Mouse (Mus musculus): ENCODE measurements at regions not wholly inside any gene's neighbourhood (a gene's known extent, or its start where the extent isn't known, plus 50 kb on each side); places are given as distances from the start of the nearest gene placed in this dataset.
A peak's percentile ranks its signal among the peaks of the same experiment; 100 is the strongest.

DNA sequence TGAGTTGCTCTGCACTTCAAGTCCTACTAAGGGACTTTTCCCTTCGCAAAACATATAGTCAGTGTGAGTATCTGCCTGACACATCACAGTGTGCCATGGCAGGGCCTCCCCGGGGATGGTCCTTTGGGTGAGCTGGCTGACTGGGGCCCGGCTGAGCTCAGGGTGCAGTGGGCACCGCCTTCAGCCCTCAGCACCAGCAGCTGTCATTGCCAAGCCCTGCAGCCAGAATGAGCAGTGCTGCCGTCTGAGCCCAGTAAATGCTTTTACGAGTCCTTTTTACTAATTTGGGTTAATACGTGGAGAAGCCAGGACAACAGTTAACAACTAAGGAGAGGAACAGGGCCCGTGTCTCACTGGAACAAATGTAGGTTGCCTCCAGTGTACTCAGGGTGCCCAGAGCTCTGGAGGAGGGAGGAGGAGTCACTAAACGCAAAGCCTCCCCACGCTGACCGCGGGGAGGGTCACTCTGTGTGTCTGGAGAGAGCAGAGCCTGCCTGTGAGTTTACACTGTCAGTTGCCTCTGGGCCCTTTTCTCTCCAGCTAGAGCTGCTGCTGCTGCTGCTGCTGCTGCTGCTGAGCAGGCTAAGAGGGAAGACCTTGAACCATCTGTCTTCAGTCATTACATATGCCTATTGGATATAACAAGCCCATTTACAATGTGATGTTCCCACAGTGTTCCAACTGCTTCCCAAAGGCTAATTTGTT lies 60.1 kb upstream of the Vps8 start:
- H3K36me3 ChIP-seq (ENCODE audit: insufficient read depth, low read length): no peaks in the 10 kb centered on the region
- TF ChIP-seq CTCF (IDR thresholded peaks at IDR 0.05; ENCODE audit: low read depth): no peak
- no peak overlapping the region for H3K4me3 ChIP-seq (replicated peaks; ENCODE audit: low read depth, low read length)
- H3K9me3 ChIP-seq (replicated peaks; ENCODE audit: low read length): no peaks in the 10 kb centered on the region
- no peak overlapping the region for H3K9ac ChIP-seq (ENCODE audit: low read depth, low read length)
- no peaks in the 10 kb centered on the region for H3K4me1 ChIP-seq (replicated peaks; ENCODE audit: insufficient read depth, low read length)
- no peak for DNase-seq (ENCODE audit: low spot score)
- no peak for ATAC-seq (replicated peaks; ENCODE audit: low FRiP score, low read depth)
- no peak overlapping the region for H3K27ac ChIP-seq
- H3K27me3 ChIP-seq (ENCODE audit: insufficient read depth, low read length): no peaks in the 10 kb centered on the region
- 47% methylated on average over 12 of the region's 12 CpGs for WGBS
- no peak overlapping the region for H3K4me2 ChIP-seq (ENCODE audit: low read length)

GRCm38 (mm10) chr16:21364885-21365284 lies 58.0 kb upstream of the Vps8 start:
- no peak for TF ChIP-seq CTCF (IDR thresholded peaks at IDR 0.05; ENCODE audit: low read depth)
- no peak for DNase-seq (ENCODE audit: low spot score)
- H3K9me3 ChIP-seq (replicated peaks; ENCODE audit: low read length): no peaks in the 10 kb centered on the region
- no peaks in the 10 kb centered on the region for H3K4me1 ChIP-seq (replicated peaks; ENCODE audit: insufficient read depth, low read length)
- H3K4me2 ChIP-seq (ENCODE audit: low read length): no peak overlapping the region
- no peaks in the 10 kb centered on the region for H3K27me3 ChIP-seq (ENCODE audit: insufficient read depth, low read length)
- H3K9ac ChIP-seq (ENCODE audit: low read depth, low read length): no peak overlapping the region
- H3K4me3 ChIP-seq (replicated peaks; ENCODE audit: low read depth, low read length): no peak overlapping the region
- H3K27ac ChIP-seq: no peak overlapping the region
- no peak for ATAC-seq (replicated peaks; ENCODE audit: low FRiP score, low read depth)
- H3K36me3 ChIP-seq (ENCODE audit: insufficient read depth, low read length): no peaks in the 10 kb centered on the region
- 52% methylated on average over 8 of the region's 8 CpGs for WGBS

- no peak for ATAC-seq (replicated peaks; ENCODE audit: low FRiP score, low read depth)
- H3K9ac ChIP-seq (ENCODE audit: low read depth, low read length): no peak overlapping the region
- peak; percentile 63; the same call in 1 of the 2 replicates for TF ChIP-seq CTCF (IDR thresholded peaks at IDR 0.05; ENCODE audit: low read depth)
- DNase-seq (ENCODE audit: low spot score): peak; percentile 57
- 29% methylated on average over 8 of the region's 8 CpGs for WGBS
- no peak overlapping the region for H3K4me2 ChIP-seq (ENCODE audit: low read length)
- no peak overlapping the region for H3K4me3 ChIP-seq (replicated peaks; ENCODE audit: low read depth, low read length)
- H3K27ac ChIP-seq: no peak overlapping the region
- H3K4me1 ChIP-seq (replicated peaks; ENCODE audit: insufficient read depth, low read length): no peaks in the 10 kb centered on the region
- H3K36me3 ChIP-seq (ENCODE audit: insufficient read depth, low read length): no peaks in the 10 kb centered on the region
- no peaks in the 10 kb centered on the region for H3K27me3 ChIP-seq (ENCODE audit: insufficient read depth, low read length)
- no peaks in the 10 kb centered on the region for H3K9me3 ChIP-seq (replicated peaks; ENCODE audit: low read length)
Measured at GRCm38 (mm10) chr16:21367449-21367848, 55.5 kb upstream of the Vps8 start.

- Histone ChIP-seq H3K4me1 (replicated peaks; ENCODE audit: insufficient read depth, low read length) (no peaks in the 10 kb centered on the region), H3K9ac (ENCODE audit: low read depth, low read length) (no peak overlapping the region), H3K4me3 (replicated peaks; ENCODE audit: low read depth, low read length) (no peak overlapping the region), H3K9me3 (replicated peaks; ENCODE audit: low read length) (no peaks in the 10 kb centered on the region), H3K27ac (no peak overlapping the region), H3K4me2 (ENCODE audit: low read length) (no peak overlapping the region), H3K36me3 (ENCODE audit: insufficient read depth, low read length) (no peaks in the 10 kb centered on the region), H3K27me3 (ENCODE audit: insufficient read depth, low read length) (no peaks in the 10 kb centered on the region)
- DNase-seq (ENCODE audit: low spot score) (no peak), ATAC-seq (replicated peaks; ENCODE audit: low FRiP score, low read depth) (no peak)
- no peak for TF ChIP-seq CTCF (IDR thresholded peaks at IDR 0.05; ENCODE audit: low read depth)
- 54% methylated on average over 1 of the region's 1 CpGs for WGBS
Measured at GRCm38 (mm10) chr16:21368821-21369220, 54.1 kb upstream of the Vps8 start.

- no peak for TF ChIP-seq CTCF (IDR thresholded peaks at IDR 0.05; ENCODE audit: low read depth)
- H3K9me3 ChIP-seq (replicated peaks; ENCODE audit: low read length): no peaks in the 10 kb centered on the region
- ATAC-seq (replicated peaks; ENCODE audit: low FRiP score, low read depth): no peak
- no peaks in the 10 kb centered on the region for H3K27me3 ChIP-seq (ENCODE audit: insufficient read depth, low read length)
- no peaks in the 10 kb centered on the region for H3K36me3 ChIP-seq (ENCODE audit: insufficient read depth, low read length)
- no peak overlapping the region for H3K9ac ChIP-seq (ENCODE audit: low read depth, low read length)
- no peak overlapping the region for H3K4me3 ChIP-seq (replicated peaks; ENCODE audit: low read depth, low read length)
- no peaks in the 10 kb centered on the region for H3K4me1 ChIP-seq (replicated peaks; ENCODE audit: insufficient read depth, low read length)
- WGBS: 41% methylated on average over 12 of the region's 12 CpGs
- H3K4me2 ChIP-seq (ENCODE audit: low read length): no peak overlapping the region
- DNase-seq (ENCODE audit: low spot score): no peak
- H3K27ac ChIP-seq: no peak overlapping the region
Measured at GRCm38 (mm10) chr16:21369569-21370512, 53.1 kb upstream of the Vps8 start.
